Mouse (Mus musculus) heart, postnatal 0 days (tissue): ENCODE results near the gene Asap3. TPM values are rescaled to one million over a fixed set of nuclear protein-coding genes. Genes with fewer than 3 reads are reported as not detected.

Experiments
- ATAC-seq: fragments of 200-750 bp; cut with Nextera tagmentation; 2 replicates; pipeline ENCODE4 v1.8.0; 2017; ENCODE audit warnings: low read depth, moderate number of reproducible peaks, moderate library complexity; ENCODE audit not compliant: insufficient read depth
- DNase-seq: peaks from one replicate; pipeline ENCODE4 v3.0.0-alpha.2; 2016; ENCODE audit warnings: low spot score
- H3K27ac ChIP-seq: fragments of 300-500 bp; sonication (generic); 2 replicates; pipeline ENCODE4 v1.5.1; 2014; ENCODE audit warnings: low read depth, mild to moderate bottlenecking
- H3K27me3 ChIP-seq: fragments of 300-500 bp; sonication (generic); 2 replicates; pipeline ENCODE4 v1.6.1; 2014; ENCODE audit warnings: low read length, mixed read lengths; ENCODE audit not compliant: control insufficient read depth, insufficient read depth
- H3K36me3 ChIP-seq: fragments of 300-500 bp; sonication (generic); replicated peaks from 2 replicates; pipeline ENCODE4 v1.6.1; 2014; ENCODE audit warnings: low read length, mixed read lengths; ENCODE audit not compliant: control insufficient read depth, insufficient read depth
- H3K4me1 ChIP-seq: fragments of 300-500 bp; sonication (generic); 2 replicates; pipeline ENCODE4 v1.6.1; 2014; ENCODE audit warnings: antibody characterized with exemption; ENCODE audit not compliant: control insufficient read depth, insufficient read depth
- H3K4me2 ChIP-seq: fragments of 300-500 bp; sonication (generic); 2 replicates; pipeline ENCODE4 v1.6.1; 2014; ENCODE audit warnings: low read depth, mild to moderate bottlenecking, low read length, moderate library complexity
- H3K4me3 ChIP-seq: fragments of 300-500 bp; sonication (generic); 2 replicates; pipeline ENCODE4 v1.5.1; 2014; ENCODE audit warnings: low read depth, low read length
- H3K9ac ChIP-seq: fragments of 300-500 bp; sonication (generic); replicated peaks from 2 replicates; pipeline ENCODE4 v1.6.1; 2014; ENCODE audit warnings: low read depth, low read length, mixed read lengths
- H3K9me3 ChIP-seq: fragments of 300-500 bp; sonication (generic); replicated peaks from 2 replicates; pipeline ENCODE4 v1.6.1; 2016; ENCODE audit warnings: low read length; ENCODE audit not compliant: control insufficient read depth
- CTCF ChIP-seq: IDR thresholded peaks from 2 replicates; pipeline ENCODE4 v1.5.1; 2016; ENCODE audit warnings: antibody characterized with exemption, control low read depth, low read depth
- EP300 ChIP-seq: IDR thresholded peaks from 2 replicates; pipeline ENCODE4 v1.6.1; 2016; ENCODE audit warnings: antibody characterized with exemption, low read depth
- WGBS: fragments of 180-500 bp; shearing (Covaris S2); extraction: QIAGEN DNeasy Blood & Tissue Kit; methylation state at CpG from one replicate; pipeline ENCODE4 v1.1.7; 2014; 5-methylcytosine and 5-hydroxymethylcytosine counted together
- polyA plus RNA-seq: library from polyadenylated mRNA; unstranded; fragments of >200 nt; fragmentation: Nextera tagmentation; extraction: Ambion mirVana; gene quantifications from 2 replicates; pipeline ENCODE4 v1.2.1, GENCODE M21; 2015
- total RNA-seq: library from RNA; depleted of rRNA; stranded (reverse); fragments of >200 nt; gene quantifications from 2 replicates; pipeline ENCODE4 v1.2.3, GENCODE M21; 2014; ENCODE audit warnings: low replicate concordance

Asap3 gene
- total and polyA plus RNA-seq, 2 experiments from 2014 or later, result 1.7 to 2.9 TPM

- H3K4me2 ChIP-seq, result no peak overlapping the region
- no peak overlapping the region for H3K9ac ChIP-seq
Observed at GRCm38 (mm10) chr4:136260491-136261180, 54.5 kb downstream of the Asap3 start.

GRCm38 (mm10) chr4:136261912-136262311 is 55.7 kb downstream of the Asap3 start:
- Histone ChIP-seq H3K4me2 (no peak overlapping the region), H3K27ac (peak overlapping the region; percentile 92), H3K9me3 (no peaks in the 10 kb centered on the region), H3K4me3 (no peak overlapping the region), H3K4me1 (peaks cover 11% of the 10 kb centered on the region), H3K9ac (no peak overlapping the region), H3K27me3 (no peaks in the 10 kb centered on the region), H3K36me3 (peaks cover 6% of the 10 kb centered on the region; the same call in 1 of the 2 replicates)
- TF ChIP-seq CTCF, result no peak
- TF ChIP-seq EP300, result no peak
- DNase-seq, result peak; percentile 66
- WGBS, result 28% methylated on average over 10 of the region's 10 CpGs
- ATAC-seq, result peak; percentile 43

More at GRCm38 (mm10) chr4:136260491-136261180, 54.5 kb downstream of the Asap3 start:
- no peaks in the 10 kb centered on the region for H3K9me3 ChIP-seq
- no peak overlapping the region for H3K4me3 ChIP-seq
- ATAC-seq, result peak; percentile 90
- WGBS, result 26% methylated on average over 10 of the region's 10 CpGs
- TF ChIP-seq EP300 (peak; percentile 83; the same call in 1 of the 2 replicates), CTCF (peak; percentile 97)
- peak; percentile 85 for DNase-seq
- no peaks in the 10 kb centered on the region for H3K27me3 ChIP-seq
- peak overlapping the region; percentile 92 for H3K27ac ChIP-seq
- H3K4me1 ChIP-seq, result peaks cover 11% of the 10 kb centered on the region
- H3K36me3 ChIP-seq, result peaks cover 11% of the 10 kb centered on the region; the same call in 1 of the 2 replicates

- ATAC-seq (no peak), DNase-seq (no peak)
- no peaks in the 10 kb centered on the region for H3K36me3 ChIP-seq
- no peaks in the 10 kb centered on the region for H3K27me3 ChIP-seq
- H3K9me3 ChIP-seq, result no peaks in the 10 kb centered on the region
- TF ChIP-seq EP300 (no peak), CTCF (no peak)
- 96% methylated on average over 4 of the region's 4 CpGs for WGBS
- no peak overlapping the region for H3K9ac ChIP-seq
- peaks cover 11% of the 10 kb centered on the region for H3K4me1 ChIP-seq
- H3K27ac ChIP-seq, result no peak overlapping the region
- no peak overlapping the region for H3K4me2 ChIP-seq
- no peak overlapping the region for H3K4me3 ChIP-seq
Observed at GRCm38 (mm10) chr4:136263555-136263954, 57.4 kb downstream of the Asap3 start.

- DNase-seq (no peak), ATAC-seq (no peak)
- H3K27ac ChIP-seq, result no peak overlapping the region
- H3K4me1 ChIP-seq, result no peaks in the 10 kb centered on the region
- no peaks in the 10 kb centered on the region for H3K27me3 ChIP-seq
- WGBS, result 75% methylated on average over 9 of the region's 9 CpGs
- TF ChIP-seq CTCF (no peak), EP300 (no peak)
- no peak overlapping the region for H3K9ac ChIP-seq
- H3K9me3 ChIP-seq, result no peaks in the 10 kb centered on the region
- no peaks in the 10 kb centered on the region for H3K36me3 ChIP-seq
- no peak overlapping the region for H3K4me3 ChIP-seq
- no peak overlapping the region for H3K4me2 ChIP-seq
Observed at GRCm38 (mm10) chr4:136266716-136267343, 60.7 kb downstream of the Asap3 start.

GRCm38 (mm10) chr4:136268912-136269311 is 62.7 kb downstream of the Asap3 start:
- WGBS, result 95% methylated on average over 1 of the region's 1 CpGs
- Histone ChIP-seq H3K4me3 (no peak overlapping the region), H3K9me3 (peaks cover 10% of the 10 kb centered on the region), H3K27ac (no peak overlapping the region), H3K4me2 (no peak overlapping the region), H3K27me3 (no peaks in the 10 kb centered on the region), H3K4me1 (no peaks in the 10 kb centered on the region), H3K36me3 (peaks cover 11% of the 10 kb centered on the region; the same call in 1 of the 2 replicates), H3K9ac (no peak overlapping the region)
- DNase-seq, result no peak
- no peak for ATAC-seq
- no peak for TF ChIP-seq EP300
- no peak for TF ChIP-seq CTCF
